Mouse (Mus musculus) E14TG2a.4 (cell line): ENCODE data around the gene Msh5.

Experiments used
- H3K27me3 ChIP-seq: 2 replicates; pipeline ENCODE4 v1.6.1; 2014; ENCODE audit warnings: low read length, control low read depth; ENCODE audit not compliant: insufficient read depth
- H3K36me3 ChIP-seq: 2 replicates; pipeline ENCODE4 v1.6.1; 2014; ENCODE audit warnings: low read length, control low read depth; ENCODE audit not compliant: insufficient read depth
- H3K4me1 ChIP-seq: replicated peaks from 2 replicates; pipeline ENCODE4 v1.6.1; 2014; ENCODE audit warnings: low read depth, low read length, control low read depth
- H3K4me3 ChIP-seq: replicated peaks from 2 replicates; pipeline ENCODE4 v1.5.1; 2014; ENCODE audit warnings: mild to moderate bottlenecking, low read length
- H3K9me3 ChIP-seq: 2 replicates; pipeline ENCODE4 v1.6.1; 2014; ENCODE audit warnings: low read length, control low read depth
- CTCF ChIP-seq: conservative IDR thresholded peaks from 2 replicates; pipeline ENCODE4 v1.5.1; 2014; ENCODE audit warnings: low read length
- NANOG ChIP-seq: IDR thresholded peaks from 2 replicates; pipeline ENCODE4 v1.6.1; 2014; ENCODE audit warnings: borderline replicate concordance, low read length, mixed read lengths
- POU5F1 ChIP-seq: IDR thresholded peaks from 2 replicates; pipeline ENCODE4 v1.6.1; 2014; ENCODE audit warnings: low read length, borderline replicate concordance

Gene Msh5

DNA sequence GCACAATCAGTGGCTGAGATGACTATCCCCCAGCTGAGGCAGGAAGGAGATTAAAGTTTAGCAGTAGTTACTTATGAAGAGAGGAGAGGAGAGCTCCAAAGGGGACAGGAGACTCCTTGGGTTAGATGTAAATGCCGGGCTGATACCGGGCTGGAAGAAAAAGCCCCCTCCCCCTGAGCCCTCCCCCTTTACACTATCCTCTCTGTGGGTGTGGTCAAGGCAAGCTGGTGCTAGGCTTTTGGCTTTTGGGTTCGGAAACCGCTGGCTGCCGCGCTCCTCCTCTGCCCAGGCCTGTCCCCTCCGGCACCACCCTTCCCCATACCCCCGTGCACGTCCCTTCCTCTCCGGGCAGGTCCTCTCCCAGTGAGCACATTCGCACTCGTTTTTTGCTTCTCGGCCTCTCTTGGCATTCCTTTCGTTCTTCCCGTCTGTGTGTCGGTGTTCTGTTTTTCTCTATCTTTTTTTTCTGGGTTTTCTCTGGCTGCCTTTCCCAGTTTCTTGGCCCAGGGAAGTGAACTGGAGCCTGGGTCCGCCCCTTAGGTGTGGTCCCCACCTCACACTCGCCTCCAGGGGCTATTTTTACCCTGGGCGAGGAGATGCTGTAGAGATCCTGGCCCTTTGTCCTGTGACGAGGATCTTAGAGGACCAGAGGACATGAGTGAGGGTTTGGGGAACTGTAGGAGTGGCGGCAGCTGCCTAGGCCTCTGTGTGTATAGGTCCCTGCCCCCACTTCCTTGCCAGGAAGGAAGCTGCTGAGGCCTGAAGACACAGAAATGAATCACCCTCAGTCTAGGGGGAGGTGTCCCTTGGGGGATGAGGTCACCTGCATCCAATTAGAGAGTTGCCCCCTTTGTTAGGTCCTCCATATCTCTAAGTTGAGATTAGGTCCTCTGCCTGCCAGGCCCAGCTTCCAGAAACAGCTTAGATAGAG lies 4.9 kb upstream of the Msh5 start:
- H3K4me3 ChIP-seq = peak overlapping the region; percentile 80
- TF ChIP-seq CTCF = no peak
- no peak for TF ChIP-seq POU5F1
- no peak for TF ChIP-seq NANOG
- H3K36me3 ChIP-seq = peaks cover 41% of the 10 kb centered on the region
- peaks cover 81% of the 10 kb centered on the region for H3K4me1 ChIP-seq
- no peaks in the 10 kb centered on the region for H3K27me3 ChIP-seq
- no peaks in the 10 kb centered on the region for H3K9me3 ChIP-seq

DNA sequence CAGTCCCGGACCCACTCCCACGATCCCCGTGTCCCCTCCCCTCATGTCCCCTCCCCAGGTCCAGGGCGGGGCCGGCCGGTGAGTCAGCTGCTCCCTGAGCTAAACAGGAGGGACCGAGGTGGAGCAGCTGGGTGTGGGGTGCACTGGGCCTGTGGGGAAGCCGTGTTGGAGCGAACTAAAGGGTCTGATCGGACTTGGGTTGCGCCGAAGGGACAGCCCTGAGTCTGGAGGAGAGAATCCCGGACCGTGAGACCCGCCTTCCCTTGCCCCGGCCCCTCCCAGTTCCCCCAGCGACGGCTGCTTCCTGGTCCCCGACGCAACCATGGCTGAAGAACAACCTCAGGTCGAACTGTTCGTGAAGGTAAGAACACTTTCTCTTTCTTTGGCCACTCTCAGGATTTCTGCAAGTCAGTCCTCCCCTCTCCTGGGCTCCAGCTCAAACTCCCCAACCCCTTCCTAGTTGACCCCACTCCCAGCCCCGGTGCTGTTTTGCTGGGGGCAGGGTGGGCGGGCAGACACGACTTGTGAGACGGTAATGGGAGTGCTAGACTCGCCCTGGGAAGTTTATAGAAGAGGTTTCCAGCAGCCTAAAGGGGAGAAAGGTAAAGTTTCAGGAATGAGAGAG lies 3.7 kb upstream of the Msh5 start:
- peaks cover 82% of the 10 kb centered on the region for H3K4me1 ChIP-seq
- H3K9me3 ChIP-seq = no peaks in the 10 kb centered on the region
- H3K36me3 ChIP-seq = peaks cover 29% of the 10 kb centered on the region
- TF ChIP-seq NANOG (no peak), CTCF (no peak), POU5F1 (no peak)
- peak overlapping the region; percentile 80 for H3K4me3 ChIP-seq
- peaks cover 7% of the 10 kb centered on the region for H3K27me3 ChIP-seq

DNA sequence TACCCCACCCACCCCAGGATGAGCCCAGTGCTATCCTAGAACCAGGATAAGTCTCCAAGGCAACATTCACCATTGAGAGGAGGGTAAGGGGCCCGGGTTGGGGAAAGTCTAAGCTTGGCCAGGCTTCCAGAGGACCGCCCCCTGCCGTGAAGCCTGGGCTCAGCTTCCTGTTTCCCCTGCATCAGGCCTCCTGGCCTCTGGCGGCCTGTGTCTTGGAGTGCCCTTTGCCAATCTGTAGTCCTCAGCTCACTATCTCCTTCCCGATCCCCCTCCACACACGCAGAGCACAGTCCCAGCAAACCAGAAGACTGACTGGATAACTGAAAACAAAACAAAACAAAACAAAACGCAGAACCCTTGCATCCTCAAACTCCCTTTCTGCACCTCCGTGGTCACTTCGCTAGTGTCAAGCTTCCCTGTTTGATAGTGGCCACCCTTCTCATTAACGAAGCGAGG lies 3.0 kb upstream of the Msh5 start, which contains the start of gene Clic1:
Clic1 (plus strand) TSS at position 406 of the 456 bp plus-strand sequence.
- H3K4me3 ChIP-seq = peak within 1 kb of the TSS; percentile 80
- peaks cover 24% of the 10 kb centered on the region for H3K36me3 ChIP-seq
- no peaks in the 10 kb centered on the region for H3K9me3 ChIP-seq
- no peak for TF ChIP-seq POU5F1
- no peak for TF ChIP-seq NANOG
- TF ChIP-seq CTCF = no peak
- peaks cover 14% of the 10 kb centered on the region for H3K27me3 ChIP-seq
- H3K4me1 ChIP-seq = peaks cover 84% of the 10 kb centered on the region

DNA sequence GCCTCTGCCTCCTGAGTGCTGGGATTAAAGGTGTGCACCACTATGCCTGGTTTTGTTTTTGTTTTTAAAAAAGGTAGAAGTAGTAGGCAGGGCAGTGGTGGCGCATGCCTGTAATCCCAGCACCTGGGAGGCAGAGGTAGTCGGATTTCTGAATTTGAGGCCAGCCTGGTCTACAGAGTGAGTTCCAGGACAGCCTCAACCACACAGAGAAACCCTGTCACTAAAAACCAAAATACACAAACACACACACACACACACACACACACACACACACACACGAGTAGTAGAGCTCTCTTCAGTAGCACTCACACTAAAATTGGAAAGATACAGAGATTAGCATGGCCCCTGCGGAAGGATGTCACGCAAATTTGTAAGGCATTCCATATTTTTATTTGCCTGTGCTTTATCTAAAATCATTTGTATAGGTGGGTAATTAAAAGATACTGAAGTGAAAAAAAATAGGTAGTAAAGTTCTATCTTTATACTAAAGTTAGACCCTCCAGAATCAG lies 2.4 kb upstream of the Msh5 start:
- Histone ChIP-seq H3K4me3 (peak overlapping the region; percentile 80; the same call in 1 of the 2 replicates), H3K27me3 (peaks cover 20% of the 10 kb centered on the region), H3K9me3 (no peaks in the 10 kb centered on the region), H3K4me1 (peaks cover 80% of the 10 kb centered on the region), H3K36me3 (peaks cover 18% of the 10 kb centered on the region)
- TF ChIP-seq NANOG (no peak), CTCF (no peak)

DNA sequence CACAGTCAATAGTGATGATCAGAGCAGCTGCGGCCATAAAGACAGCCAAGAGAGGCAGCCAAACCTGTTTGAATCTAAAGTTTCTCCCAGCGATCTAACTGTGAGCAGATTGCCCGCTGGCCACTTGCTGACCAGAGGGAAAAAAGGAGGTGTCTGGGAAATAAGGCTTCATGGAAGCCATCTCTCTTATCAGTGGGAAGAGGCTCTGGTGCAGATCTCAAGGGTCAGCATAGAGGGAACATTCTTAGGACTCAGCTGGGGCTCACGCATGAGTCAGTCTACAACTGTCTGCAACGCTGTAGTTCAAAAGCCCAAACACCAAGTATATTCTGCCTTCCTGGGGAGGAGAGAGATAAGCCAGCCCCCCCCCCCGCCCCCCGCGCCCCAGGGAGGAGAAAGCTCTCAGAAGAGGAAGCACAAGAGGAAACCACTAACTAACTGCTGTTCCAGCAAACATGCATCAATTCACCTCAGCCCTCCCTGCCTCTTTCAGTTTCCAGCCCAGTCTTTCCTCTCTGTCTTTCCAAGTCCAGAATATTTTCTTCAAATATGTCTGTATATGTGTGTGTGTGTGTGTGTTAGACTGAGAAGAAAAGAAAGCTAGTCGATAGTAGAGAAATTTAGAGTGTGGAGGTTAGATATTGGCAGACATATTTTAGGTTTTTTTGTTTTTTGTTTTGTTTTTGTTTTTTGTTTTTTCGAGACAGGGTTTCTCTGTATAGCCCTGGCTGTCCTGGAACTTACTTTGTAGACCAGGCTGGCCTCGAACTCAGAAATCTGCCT lies 1.8 kb upstream of the Msh5 start:
- peaks cover 75% of the 10 kb centered on the region for H3K4me1 ChIP-seq
- no peak overlapping the region for H3K4me3 ChIP-seq
- no peaks in the 10 kb centered on the region for H3K9me3 ChIP-seq
- peaks cover 26% of the 10 kb centered on the region for H3K27me3 ChIP-seq
- peaks cover 12% of the 10 kb centered on the region for H3K36me3 ChIP-seq
- TF ChIP-seq NANOG (no peak), POU5F1 (no peak), CTCF (no peak)

DNA sequence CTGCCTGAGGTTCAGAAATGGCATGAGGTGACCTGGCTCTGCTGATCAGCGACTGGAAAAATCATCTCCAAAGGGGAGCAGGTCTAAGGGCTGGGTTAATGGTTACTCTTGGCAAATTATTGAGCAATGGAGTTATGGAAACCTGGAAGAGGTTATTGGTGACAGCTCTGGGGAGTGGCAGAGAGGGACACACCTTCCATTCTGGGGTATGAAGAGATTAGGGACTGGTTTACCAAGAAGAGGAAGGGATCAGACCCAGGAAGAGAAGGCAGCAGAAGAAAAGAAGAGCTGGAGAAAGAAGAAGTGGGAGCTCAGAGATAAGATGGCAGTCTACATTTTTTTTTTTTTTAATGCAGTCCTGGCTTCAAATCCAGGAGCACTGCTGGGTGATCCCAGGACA lies 1.1 kb upstream of the Msh5 start:
- Histone ChIP-seq H3K4me1 (peaks cover 68% of the 10 kb centered on the region), H3K9me3 (no peaks in the 10 kb centered on the region), H3K27me3 (peaks cover 30% of the 10 kb centered on the region), H3K36me3 (peaks cover 6% of the 10 kb centered on the region), H3K4me3 (no peak overlapping the region)
- TF ChIP-seq NANOG (no peak), POU5F1 (no peak), CTCF (no peak)

DNA sequence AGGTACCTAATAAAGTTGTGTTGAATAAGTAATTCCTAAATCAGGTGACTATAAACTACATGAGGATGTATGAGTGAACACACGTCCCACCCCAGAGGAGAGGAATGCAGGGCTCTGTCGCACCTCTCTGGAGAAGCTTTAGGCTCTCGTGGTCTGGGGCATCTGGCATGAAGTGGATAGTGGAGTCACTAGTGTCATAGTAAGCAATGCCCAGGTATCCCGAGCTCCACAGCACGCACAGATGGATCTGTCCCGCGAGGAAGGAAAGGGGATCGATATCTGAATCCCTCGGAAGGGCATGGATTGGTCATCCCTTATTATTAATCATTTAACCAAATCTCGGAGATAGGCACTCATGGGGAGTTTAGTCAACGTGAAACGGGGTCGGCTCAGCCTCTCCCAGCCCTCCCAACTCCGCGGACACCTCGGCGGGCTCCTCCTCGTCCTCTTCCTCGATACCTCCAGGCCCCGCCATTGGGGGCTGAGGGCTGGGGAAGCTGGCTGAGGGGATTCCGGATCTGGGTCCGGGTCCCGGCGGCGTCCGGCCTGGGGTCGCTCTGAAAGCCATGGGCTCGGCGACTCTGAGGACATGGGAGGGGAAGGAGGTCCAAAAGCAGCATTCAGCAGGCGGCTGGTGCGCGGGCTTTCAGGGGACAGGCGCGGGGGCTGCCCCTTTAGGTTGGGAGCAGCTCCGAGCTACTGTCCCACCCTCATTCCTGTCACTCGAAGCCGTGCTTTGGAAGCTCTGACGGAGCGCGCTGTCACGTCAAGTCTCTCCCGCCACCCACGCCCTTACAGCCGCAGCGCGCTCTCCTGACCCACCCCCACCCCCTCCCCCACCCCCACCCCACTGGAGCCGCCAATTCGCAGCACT lies 501 bp downstream of the Msh5 start:
- H3K36me3 ChIP-seq = no peaks in the 10 kb centered on the region
- peaks cover 30% of the 10 kb centered on the region for H3K27me3 ChIP-seq
- H3K4me1 ChIP-seq = peaks cover 53% of the 10 kb centered on the region
- no peak for TF ChIP-seq POU5F1
- no peak for TF ChIP-seq CTCF
- TF ChIP-seq NANOG = no peak
- H3K9me3 ChIP-seq = no peaks in the 10 kb centered on the region
- peak overlapping the region; percentile 86 for H3K4me3 ChIP-seq
